Mouse (Mus musculus) inflammation-experienced regulatory T-cells, adult 16 weeks (primary cell): ENCODE measurements around the gene Scn2b. TPM values are rescaled to one million over a fixed set of nuclear protein-coding genes. Genes with fewer than 3 reads are reported as not detected.

Experiments used
- polyA plus RNA-seq: library from polyadenylated mRNA; unstranded; fragments of 100-300 nt; shearing (Covaris generic); gene quantifications from one replicate; pipeline ENCODE4 v1.2.1, GENCODE M21; 2017

Gene Scn2b
- polyA plus RNA-seq, result not detected

DNA sequence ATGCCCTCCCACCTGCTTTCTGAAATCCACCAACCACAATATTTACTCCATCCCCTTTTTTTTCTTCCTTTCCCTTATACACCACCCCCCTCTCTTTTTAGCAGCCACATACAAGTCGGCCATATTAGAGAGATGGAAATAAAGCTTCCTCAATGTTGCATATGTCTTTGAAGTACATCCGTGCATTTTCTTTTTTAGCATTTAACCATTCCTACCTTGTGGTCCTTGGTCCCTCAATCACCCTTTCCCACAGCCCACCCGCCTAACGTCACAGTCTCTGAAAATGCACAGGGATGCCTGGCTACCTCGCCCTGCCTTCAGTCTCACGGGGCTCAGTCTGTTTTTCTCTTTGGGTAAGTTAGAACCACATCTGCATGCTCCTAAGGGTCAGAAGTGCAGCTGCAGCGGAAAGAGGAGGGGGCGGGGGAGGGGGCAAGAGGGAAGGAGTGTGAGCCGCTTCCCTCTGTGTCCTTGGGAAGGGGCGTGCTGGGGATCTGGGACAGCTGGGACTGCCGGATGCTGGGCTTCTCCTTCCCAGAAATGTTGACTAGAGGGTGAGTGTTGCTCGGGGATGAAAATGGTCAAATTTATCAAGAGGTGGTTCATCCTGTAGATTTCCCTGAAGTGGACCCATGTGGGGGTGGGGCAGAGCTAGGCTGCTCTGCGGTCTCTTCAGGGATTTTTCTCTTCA, at the start of gene Scn2b:
Scn2b (plus strand) TSS at position 42 of the 691 bp plus-strand sequence.

DNA sequence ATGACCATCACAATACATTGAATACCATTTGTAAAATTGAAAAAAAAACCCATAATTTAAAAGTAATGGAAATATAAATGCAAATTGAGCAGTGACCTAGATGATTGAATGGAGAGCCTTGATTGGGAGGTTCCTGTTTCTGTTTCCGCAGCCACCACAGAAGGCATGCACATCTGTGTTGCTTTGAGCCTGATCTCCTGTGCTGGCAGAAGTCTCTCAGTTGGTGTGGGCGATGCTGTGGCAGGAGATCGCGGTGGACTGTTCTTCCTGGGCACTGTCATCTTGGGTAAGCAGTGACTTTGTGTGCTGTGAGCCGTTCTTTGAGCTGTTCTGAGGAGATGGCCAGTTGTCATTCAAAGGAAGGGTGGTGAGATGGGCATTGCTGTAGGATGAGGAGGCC, 38.6 kb upstream of the Scn2b start, which contains the start of gene Jaml:
Jaml (plus strand) TSS at position 173 of the 400 bp plus-strand sequence.

DNA sequence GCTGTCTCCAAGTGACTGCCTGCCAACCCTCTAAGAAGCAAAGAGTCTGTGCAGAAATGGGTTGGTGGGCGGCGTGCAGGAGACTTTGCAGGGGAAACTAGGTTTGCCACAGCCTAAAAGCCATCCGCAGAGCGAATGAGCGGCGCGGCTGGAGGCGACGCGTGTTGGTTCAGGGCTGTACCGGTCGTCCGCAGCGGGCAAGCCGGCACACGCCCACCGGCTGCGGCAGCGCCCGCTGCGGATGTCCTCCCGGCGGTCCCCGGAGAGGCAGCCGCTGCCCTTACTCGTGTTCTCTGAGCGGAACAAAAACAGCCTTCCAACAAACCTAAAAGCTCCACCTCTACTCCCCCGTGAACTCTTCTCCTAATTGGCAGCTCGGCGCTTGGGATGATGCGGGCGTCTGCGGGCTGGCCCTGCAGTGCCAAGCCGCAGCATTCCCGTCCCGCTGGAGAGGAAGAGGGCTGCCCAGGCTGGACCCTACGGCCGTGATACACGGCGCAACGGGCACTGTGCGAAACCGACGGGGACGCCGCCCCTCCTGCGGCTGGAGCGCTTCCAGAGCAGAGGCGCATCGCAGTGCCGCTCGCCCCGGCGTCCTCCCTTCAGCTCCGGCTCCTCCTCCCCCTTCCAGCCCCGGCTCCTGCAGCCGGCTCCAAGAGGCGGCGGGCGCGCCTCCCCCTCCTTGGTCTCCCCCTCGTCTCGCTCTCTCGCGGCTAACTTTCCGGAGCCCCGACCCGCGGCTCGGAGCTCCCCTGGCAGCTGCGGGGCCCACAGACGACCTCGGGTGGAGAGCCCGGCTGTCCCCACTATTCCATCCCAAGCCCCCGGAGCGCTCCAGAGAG, 20.8 kb downstream of the Scn2b start, which contains the start of gene Scn4b:
Scn4b (plus strand) TSS at position 205 of the 842 bp plus-strand sequence.

Other genes with a start within 250 kb of the Scn2b start
- gene Kmt2a, start 236.5 kb upstream of the Scn2b start, polyA plus RNA-seq, result 40.8 TPM
- gene Atp5l, start 197.0 kb upstream of the Scn2b start, polyA plus RNA-seq, result 307 TPM
- 52.2 TPM for gene Ube4a, start 152.2 kb upstream of the Scn2b start, polyA plus RNA-seq
- 1,480 TPM for gene Cd3g, start 137.4 kb upstream of the Scn2b start, polyA plus RNA-seq
- 967 TPM for gene Cd3d, start 136.0 kb upstream of the Scn2b start, polyA plus RNA-seq
- gene Cd3e, start 108.2 kb upstream of the Scn2b start, polyA plus RNA-seq, result 1,516 TPM
- gene Mpzl2, start 78.0 kb upstream of the Scn2b start, polyA plus RNA-seq, result 0.23 TPM
- 18.6 TPM for gene Mpzl3, start 62.6 kb upstream of the Scn2b start, polyA plus RNA-seq
- 4.9 TPM for gene Jaml, start 38.6 kb upstream of the Scn2b start, polyA plus RNA-seq
- 0.11 TPM for gene Scn4b, start 20.6 kb downstream of the Scn2b start, polyA plus RNA-seq
- gene BC049352, start 64.2 kb downstream of the Scn2b start, polyA plus RNA-seq, result 1.3 TPM
- not detected for gene Tmprss4, start 86.3 kb downstream of the Scn2b start, polyA plus RNA-seq
- gene Il10ra, start 151.4 kb downstream of the Scn2b start, polyA plus RNA-seq, result 107 TPM
- gene Tmprss13, start 201.3 kb downstream of the Scn2b start, polyA plus RNA-seq, result 0.61 TPM